Mouse (Mus musculus) erythroid progenitor cell, adult 5-6 weeks (primary cell): ENCODE data around the gene Gm3250. TPM values are rescaled to one million over a fixed set of nuclear protein-coding genes. Genes with fewer than 3 reads are reported as not detected.
"Not testable (repeated sequence)": the region's sequence is repeated elsewhere in the genome, so short reads cannot be mapped to it uniquely, and the experiment has no call there.

ENCODE experiments used
- ATAC-seq: replicated peaks from 2 replicates; pipeline ENCODE4 v1.8.0; 2016; ENCODE audit warnings: moderate number of reproducible peaks, mild to moderate bottlenecking, moderate TSS enrichment, inconsistent platforms; ENCODE audit not compliant: poor library complexity, low FRiP score, severe bottlenecking
- total RNA-seq, 2 experiments: library from RNA; stranded (forward) in 1 of 2; stranded (reverse) in 1 of 2; fragments of 150-400 nt in 1 of 2; fragments of 186-747, 209-891 nt in 1 of 2; gene quantifications; 2 replicates each; pipeline versions ENCODE4 v1.2.3 to v1.2.4; 2015 to 2017; ENCODE audit warnings: low replicate concordance in 2 of 2

Gene Gm3250
- total RNA-seq (2015; ENCODE audit: low replicate concordance) (not detected in 2 replicates), total RNA-seq (2017; ENCODE audit: low replicate concordance) (not detected in 2 replicates)

GRCm38 (mm10) chr10:77782442-77782841, at the start of gene Gm3250:
Gene Gm3250 (minus strand): TSS chr10:77782542.
- not testable (repeated sequence) for ATAC-seq

DNA sequence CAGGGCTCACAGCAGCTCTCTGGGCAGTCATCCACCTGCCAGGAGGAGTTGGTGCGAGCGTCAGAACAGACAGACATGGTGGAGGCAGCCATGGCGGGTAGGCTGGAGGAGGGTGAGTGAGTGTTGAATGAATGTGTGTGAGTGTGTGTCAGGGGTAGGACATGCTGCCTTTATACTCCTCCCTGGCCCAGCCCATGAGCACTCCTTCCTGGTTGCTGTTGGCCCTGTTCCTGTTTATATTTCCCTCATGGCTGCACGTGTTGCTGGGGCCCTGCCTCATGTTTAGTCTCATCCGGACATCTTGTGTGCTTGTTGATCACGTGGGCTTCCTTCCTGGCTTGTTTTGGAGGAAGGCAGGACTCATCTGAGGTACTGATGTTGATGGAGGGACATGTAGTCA, 44.6 kb upstream of the Gm3250 start, which contains the start of gene Krtap10-4:
Gene Krtap10-4 (minus strand): TSS at position 145 of the 400 bp plus-strand sequence.
- ATAC-seq: no peak

GRCm38 (mm10) chr10:77819203-77819602, 36.9 kb upstream of the Gm3250 start:
- no peak for ATAC-seq

DNA sequence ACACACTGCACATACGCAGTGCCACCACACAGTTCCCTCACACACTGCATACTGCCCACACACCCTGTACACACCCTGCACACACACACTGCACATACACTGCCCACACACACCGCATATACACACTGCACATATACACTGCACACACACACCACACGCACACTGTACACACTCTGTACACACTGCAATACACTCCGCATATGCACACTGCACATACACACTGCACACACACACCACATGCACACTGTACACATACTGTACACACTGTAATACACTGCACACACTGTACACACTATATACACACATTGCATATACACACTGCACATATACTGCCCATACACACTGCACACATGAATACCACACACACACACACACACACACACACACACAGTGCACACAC, 36.2 kb upstream of the Gm3250 start:
- no peak for ATAC-seq

DNA sequence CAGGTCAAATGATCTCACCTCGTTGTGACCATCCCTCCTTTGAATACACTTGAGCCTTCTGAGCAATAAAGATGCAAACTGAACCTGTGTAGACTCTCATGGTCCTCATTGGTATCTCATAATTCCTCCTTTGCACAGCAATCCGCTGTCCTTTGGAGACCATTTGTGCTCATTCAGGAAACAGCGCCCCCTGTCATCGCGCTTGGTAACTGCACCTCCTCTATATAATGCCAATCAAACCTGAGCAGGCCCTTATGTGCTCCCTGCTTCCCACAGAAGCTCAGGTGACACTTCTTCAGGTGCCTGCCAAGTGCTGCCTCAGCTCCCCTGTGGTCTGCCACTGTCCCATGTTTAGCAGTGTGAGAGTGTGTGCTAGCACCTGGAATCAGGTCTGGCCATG, 33.2 kb upstream of the Gm3250 start:
- no peak for ATAC-seq

GRCm38 (mm10) chr10:77814382-77814781, 32.0 kb upstream of the Gm3250 start, which contains the start of gene Gm2696:
Gene Gm2696 (plus strand): TSS chr10:77814682.
- ATAC-seq: no peak

GRCm38 (mm10) chr10:77811743-77812142, 29.4 kb upstream of the Gm3250 start, which contains the start of gene Gm9507:
Gene Gm9507 (minus strand): TSS chr10:77811843.
- ATAC-seq: no peak

DNA sequence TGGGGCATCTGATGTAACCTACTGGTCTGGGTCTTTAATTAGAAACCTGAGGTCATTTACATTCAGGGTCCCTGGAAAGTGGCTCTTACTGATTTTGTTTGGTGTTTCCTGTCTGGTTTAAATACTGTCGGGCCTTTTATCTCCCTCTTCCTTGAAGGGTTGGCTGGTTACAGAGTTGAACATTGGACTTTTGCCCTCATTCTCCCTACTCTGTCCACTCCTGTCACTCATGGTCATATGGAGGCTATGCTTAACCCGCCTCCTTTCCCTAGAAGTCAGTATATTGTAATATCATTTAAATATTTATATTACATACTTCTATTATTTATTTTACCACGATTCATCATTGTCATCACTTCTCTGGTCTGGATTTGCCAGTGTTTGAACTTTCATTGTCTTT, 21.8 kb upstream of the Gm3250 start:
- no peak for ATAC-seq

DNA sequence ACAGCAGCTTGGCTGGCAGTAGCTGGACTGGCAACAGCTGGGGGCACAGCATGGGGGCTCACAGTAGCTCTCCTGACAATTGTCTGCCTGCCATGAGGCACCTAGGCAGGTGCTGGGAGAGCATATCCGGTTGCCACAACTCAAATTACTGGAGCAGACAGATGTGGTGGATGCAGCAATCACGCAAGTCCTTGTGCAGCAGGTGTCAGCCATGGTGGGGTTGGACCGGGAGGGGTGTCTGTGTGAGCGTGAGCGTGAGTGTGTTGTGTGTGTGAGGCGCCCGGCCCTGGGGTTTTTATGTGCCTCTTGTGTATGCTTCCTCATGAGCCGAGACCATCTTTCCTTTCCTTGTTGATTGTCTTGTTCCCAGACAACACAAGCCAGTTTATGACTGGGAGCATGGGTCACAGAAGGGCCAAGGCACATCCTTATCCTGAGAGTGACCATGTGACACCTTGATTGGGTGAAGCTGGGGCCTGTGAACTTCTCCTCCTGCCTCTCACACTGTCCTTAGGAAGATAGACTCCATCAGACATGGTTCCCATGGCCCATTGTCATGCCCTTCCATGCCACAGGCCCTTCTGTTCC, 16.7 kb upstream of the Gm3250 start, which contains the start of gene Gm19668:
Gene Gm19668 (minus strand): TSS at position 213 of the 588 bp plus-strand sequence.
- ATAC-seq: no peak

DNA sequence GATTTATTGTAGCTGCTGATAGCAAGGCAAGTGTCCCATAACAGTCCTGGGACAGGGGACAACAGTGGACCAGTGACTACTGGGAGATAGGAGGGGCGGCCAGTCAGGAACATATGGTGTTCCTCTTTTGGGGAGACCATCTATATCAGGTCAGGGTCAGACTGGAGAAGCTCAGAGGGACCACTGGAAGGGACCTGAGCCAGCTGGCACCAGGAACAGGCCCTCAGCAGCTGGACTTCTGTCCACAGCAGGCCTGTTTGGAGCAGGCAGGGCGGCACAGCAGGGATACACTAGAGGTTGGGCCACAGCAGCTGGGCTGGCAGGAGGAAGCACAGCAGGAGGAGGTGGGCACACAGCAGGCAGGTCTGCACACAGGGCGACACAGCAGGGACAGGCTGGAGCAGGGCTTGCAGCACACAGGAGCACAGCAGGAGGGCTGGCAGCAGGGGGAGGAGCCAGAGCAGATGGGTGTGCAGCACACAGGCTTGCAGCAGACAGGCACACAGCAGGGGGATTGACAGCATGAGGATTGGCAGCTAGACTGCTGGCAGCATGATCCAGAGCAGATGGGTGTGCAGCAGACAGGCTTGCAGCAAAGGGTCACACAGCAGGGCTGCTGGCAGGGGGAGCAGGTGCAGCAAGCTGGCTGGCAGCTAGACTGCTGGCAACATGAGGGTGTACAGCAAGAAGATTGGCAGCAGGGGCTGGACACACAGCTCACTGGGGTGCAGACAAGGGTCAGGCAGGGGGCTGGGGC, 16.0 kb upstream of the Gm3250 start:
- not testable (repeated sequence) for ATAC-seq

GRCm38 (mm10) chr10:77797677-77798076, 15.3 kb upstream of the Gm3250 start:
- ATAC-seq: no peak

- no peak for ATAC-seq
These were observed 12.6 kb upstream of the Gm3250 start, which contains the start of gene Gm9639 for GRCm38 (mm10) chr10:77794976-77795375. Gene Gm9639 (minus strand): TSS chr10:77795076.

GRCm38 (mm10) chr10:77788621-77789020, 6.3 kb upstream of the Gm3250 start:
- ATAC-seq: no peak

- ATAC-seq: not testable (repeated sequence)
These were observed 5.5 kb upstream of the Gm3250 start, which contains the start of gene Gm7137 for GRCm38 (mm10) chr10:77787876-77788275. Gene Gm7137 (minus strand): TSS chr10:77788200.

- ATAC-seq: not testable (repeated sequence)
These were observed 1.1 kb upstream of the Gm3250 start for GRCm38 (mm10) chr10:77783396-77783795.

GRCm38 (mm10) chr10:77776844-77777243, 5.5 kb downstream of the Gm3250 start, which contains the start of gene Gm7138:
Gene Gm7138 (minus strand): TSS chr10:77776944.
- not testable (repeated sequence) for ATAC-seq

- ATAC-seq: not testable (repeated sequence)
These were observed 10.2 kb downstream of the Gm3250 start for GRCm38 (mm10) chr10:77772142-77772541.

DNA sequence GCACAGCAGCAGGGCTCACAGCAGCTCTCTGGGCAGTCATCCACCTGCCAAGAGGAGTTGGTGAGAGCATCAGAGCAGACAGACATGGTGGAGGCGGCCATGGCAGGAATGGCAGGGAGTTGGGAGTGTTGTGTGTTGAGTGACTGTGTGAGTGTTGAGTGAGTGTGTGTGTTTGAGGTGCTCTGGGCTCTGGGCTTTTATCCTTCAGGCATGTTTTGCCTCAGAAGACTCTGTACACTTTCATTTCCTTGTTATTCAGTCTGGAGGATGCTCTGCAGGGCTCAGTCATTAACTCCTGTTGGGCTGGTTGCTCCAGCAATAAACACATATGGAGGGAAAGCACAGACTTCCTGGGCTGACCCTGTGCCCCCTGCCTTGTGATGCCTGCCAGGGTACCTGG, 11.1 kb downstream of the Gm3250 start, which contains the start of gene Gm3238:
Gene Gm3238 (minus strand): TSS at position 101 of the 400 bp plus-strand sequence.
- ATAC-seq: not testable (repeated sequence)

- no peak for ATAC-seq
These were observed 12.6 kb downstream of the Gm3250 start for GRCm38 (mm10) chr10:77769727-77770126.

DNA sequence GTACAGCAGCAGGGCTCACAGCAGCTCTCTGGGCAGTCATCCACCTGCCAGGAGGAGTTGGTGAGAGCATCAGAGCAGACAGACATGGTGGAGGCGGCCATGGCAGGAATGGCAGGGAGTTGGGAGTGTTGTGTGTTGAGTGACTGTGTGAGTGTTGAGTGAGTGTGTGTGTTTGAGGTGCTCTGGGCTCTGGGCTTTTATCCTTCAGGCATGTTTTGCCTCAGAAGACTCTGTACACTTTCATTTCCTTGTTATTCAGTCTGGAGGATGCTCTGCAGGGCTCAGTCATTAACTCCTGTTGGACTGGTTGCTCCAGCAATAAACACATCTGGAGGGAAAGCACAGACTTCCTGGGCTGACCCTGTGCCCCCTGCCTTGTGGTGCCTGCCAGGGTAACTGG, 22.8 kb downstream of the Gm3250 start, which contains the start of gene Gm3233:
Gene Gm3233 (minus strand): TSS at position 101 of the 400 bp plus-strand sequence.
- ATAC-seq: not testable (repeated sequence)
